Mouse (Mus musculus) MEL (cell line): ENCODE measurements around the gene Pex11a. TPM values are rescaled to one million over a fixed set of nuclear protein-coding genes. Genes with fewer than 3 reads are reported as not detected.

Source experiments
- DNase-seq: peaks from one replicate; pipeline ENCODE4 v3.0.0; 2011; ENCODE audit warnings: low read depth, low spot score
- H3K27ac ChIP-seq: 2 replicates; pipeline ENCODE4 v1.5.1; 2012; ENCODE audit warnings: low read depth, mild to moderate bottlenecking, control low read depth, low read length, moderate library complexity; ENCODE audit not compliant: control insufficient read depth
- H3K27me3 ChIP-seq, 2 experiments: fragments of 150-350 bp in 1 of 2; sonication (generic) in 1 of 2; 2 replicates each; pipeline ENCODE4 v1.6.1; 2012; ENCODE audit warnings: low read length in 2 of 2, mild to moderate bottlenecking in 2 of 2, improper control_type of control experiment in 1 of 2, moderate library complexity in 1 of 2; ENCODE audit not compliant: insufficient read depth in 2 of 2, control insufficient read depth in 1 of 2
- H3K36me3 ChIP-seq, 2 experiments: 2 replicates each; pipeline ENCODE4 v1.6.1; 2012 to 2014; ENCODE audit warnings: low read length in 2 of 2, improper control_type of control experiment in 1 of 2, inconsistent platforms in 1 of 2, mild to moderate bottlenecking in 1 of 2; ENCODE audit not compliant: insufficient read depth in 2 of 2, control insufficient read depth in 1 of 2
- H3K4me1 ChIP-seq, 2 experiments: fragments of 150-350 bp in 1 of 2; sonication (generic) in 1 of 2; 2 replicates each; pipeline ENCODE4 v1.6.1; 2012; ENCODE audit warnings: low read length in 2 of 2, improper control_type of control experiment in 1 of 2, mild to moderate bottlenecking in 1 of 2; ENCODE audit not compliant: insufficient read depth in 2 of 2, control insufficient read depth in 1 of 2
- H3K4me3 ChIP-seq, 2 experiments: fragments of 150-350 bp in 1 of 2; sonication (generic) in 1 of 2; 2 replicates each; pipeline ENCODE4 v1.5.1; 2012; ENCODE audit warnings: low read depth in 2 of 2, low read length in 2 of 2, mild to moderate bottlenecking in 2 of 2, moderate library complexity in 2 of 2, control low read depth in 1 of 2, improper control_type of control experiment in 1 of 2; ENCODE audit not compliant: control insufficient read depth in 1 of 2, insufficient read depth in 1 of 2
- H3K79me2 ChIP-seq: 2 replicates; pipeline ENCODE4 v1.6.1; 2012; ENCODE audit warnings: mild to moderate bottlenecking, low read length, moderate library complexity; ENCODE audit not compliant: control insufficient read depth, poor library complexity, insufficient read depth
- H3K9ac ChIP-seq: 2 replicates; pipeline ENCODE4 v1.6.1; 2012; ENCODE audit warnings: low read depth, mild to moderate bottlenecking, control low read depth, low read length, moderate library complexity; ENCODE audit not compliant: control insufficient read depth, poor library complexity, severe bottlenecking
- H3K9me3 ChIP-seq: fragments of 150-350 bp; sonication (generic); replicated peaks from 2 replicates; pipeline ENCODE4 v1.6.1; 2012; ENCODE audit warnings: mild to moderate bottlenecking, low read length, improper control_type of control experiment, moderate library complexity; ENCODE audit not compliant: insufficient read depth
- CHD1 ChIP-seq: IDR thresholded peaks from 2 replicates; pipeline ENCODE4 v1.6.1; 2012; ENCODE audit warnings: low read depth, mild to moderate bottlenecking, inconsistent platforms, low read length, improper control_type of control experiment
- CHD2 ChIP-seq: IDR thresholded peaks from 2 replicates; pipeline ENCODE4 v1.6.1; 2011; ENCODE audit warnings: low read length, improper control_type of control experiment
- CTCF ChIP-seq, 3 experiments: IDR thresholded peaks in 2 of 3; conservative IDR thresholded peaks in 1 of 3; 2 replicates each; pipeline ENCODE4 v1.5.1; 2011 to 2012; ENCODE audit warnings: low read length in 3 of 3, low read depth in 2 of 3, mild to moderate bottlenecking in 2 of 3, improper control_type of control experiment in 1 of 3, inconsistent platforms in 1 of 3, mixed read lengths in 1 of 3, moderate library complexity in 1 of 3; ENCODE audit not compliant: control insufficient read depth in 1 of 3, insufficient read depth in 1 of 3, poor library complexity in 1 of 3, severe bottlenecking in 1 of 3
- E2F4 ChIP-seq: IDR thresholded peaks from 2 replicates; pipeline ENCODE4 v1.6.1; 2011; ENCODE audit warnings: low read depth, low read length, improper control_type of control experiment, borderline replicate concordance
- EP300 ChIP-seq, 2 experiments: IDR thresholded peaks; 2 replicates each; pipeline ENCODE4 v1.6.1; 2011; ENCODE audit warnings: improper control_type of control experiment in 2 of 2, low read length in 2 of 2, low read depth in 1 of 2, mild to moderate bottlenecking in 1 of 2
- ETS1 ChIP-seq: IDR thresholded peaks from 2 replicates; pipeline ENCODE4 v1.6.1; 2012; ENCODE audit warnings: low read depth, mild to moderate bottlenecking, inconsistent platforms, low read length, improper control_type of control experiment, moderate library complexity
- GABPA ChIP-seq: IDR thresholded peaks from 2 replicates; pipeline ENCODE4 v1.6.1; 2012; ENCODE audit warnings: low read depth, mild to moderate bottlenecking, inconsistent platforms, low read length, improper control_type of control experiment, moderate library complexity
- GATA1 ChIP-seq: IDR thresholded peaks from 2 replicates; pipeline ENCODE4 v1.6.1; 2011; ENCODE audit warnings: low read depth, low read length, improper control_type of control experiment
- HCFC1 ChIP-seq: IDR thresholded peaks from 2 replicates; pipeline ENCODE4 v1.6.1; 2012; ENCODE audit warnings: low read depth, mild to moderate bottlenecking, inconsistent platforms, low read length, improper control_type of control experiment, moderate library complexity
- JUND ChIP-seq: IDR thresholded peaks from 2 replicates; pipeline ENCODE4 v1.6.1; 2011; ENCODE audit warnings: low read depth, mild to moderate bottlenecking, improper control_type of control experiment, low read length
- KAT2A ChIP-seq: conservative IDR thresholded peaks from 2 replicates; pipeline ENCODE4 v1.6.1; 2012; ENCODE audit warnings: low read depth, low read length, improper control_type of control experiment, inconsistent platforms
- MAFK ChIP-seq: IDR thresholded peaks from 2 replicates; pipeline ENCODE4 v1.6.1; 2011; ENCODE audit warnings: low read depth, mild to moderate bottlenecking, low read length, improper control_type of control experiment, borderline replicate concordance
- MAX ChIP-seq: IDR thresholded peaks from 2 replicates; pipeline ENCODE4 v1.6.1; 2011; ENCODE audit warnings: low read length, improper control_type of control experiment
- MAZ ChIP-seq: IDR thresholded peaks from 2 replicates; pipeline ENCODE4 v1.6.1; 2012; ENCODE audit warnings: low read depth, mild to moderate bottlenecking, inconsistent platforms, low read length, improper control_type of control experiment
- MEF2A ChIP-seq: IDR thresholded peaks from 2 replicates; pipeline ENCODE4 v1.6.1; 2014; ENCODE audit warnings: low read depth, mild to moderate bottlenecking, inconsistent platforms, low read length, improper control_type of control experiment; ENCODE audit not compliant: poor library complexity, insufficient replicate concordance, severe bottlenecking; ENCODE audit errors: extremely low read depth
- MXI1 ChIP-seq: IDR thresholded peaks from 2 replicates; pipeline ENCODE4 v1.6.1; 2011; ENCODE audit warnings: mild to moderate bottlenecking, low read depth, low read length, improper control_type of control experiment
- MYB ChIP-seq: IDR thresholded peaks from 2 replicates; pipeline ENCODE4 v1.6.1; 2011; ENCODE audit warnings: mild to moderate bottlenecking, low read depth, low read length, improper control_type of control experiment
- MYC ChIP-seq: IDR thresholded peaks from 2 replicates; pipeline ENCODE4 v1.6.1; 2011; ENCODE audit warnings: low read depth, mild to moderate bottlenecking, low read length, improper control_type of control experiment, moderate library complexity
- NELFE ChIP-seq: IDR thresholded peaks from 2 replicates; pipeline ENCODE4 v1.6.1; 2011; ENCODE audit warnings: low read depth, low read length, improper control_type of control experiment
- NRF1 ChIP-seq: IDR thresholded peaks from 2 replicates; pipeline ENCODE4 v1.6.1; 2014; ENCODE audit warnings: low read depth, mild to moderate bottlenecking, inconsistent platforms, low read length, improper control_type of control experiment, moderate library complexity; ENCODE audit not compliant: poor library complexity, insufficient read depth, severe bottlenecking
- POLR2A ChIP-seq, 2 experiments: IDR thresholded peaks; 2 replicates each; pipeline ENCODE4 v1.6.1; 2011 to 2012; ENCODE audit warnings: low read length in 2 of 2, mild to moderate bottlenecking in 2 of 2, control low read depth in 1 of 2, improper control_type of control experiment in 1 of 2, low read depth in 1 of 2, moderate library complexity in 1 of 2; ENCODE audit not compliant: control insufficient read depth in 1 of 2, insufficient read depth in 1 of 2, poor library complexity in 1 of 2
- POLR2AphosphoS2 ChIP-seq: IDR thresholded peaks from 2 replicates; pipeline ENCODE4 v1.6.1; 2011; ENCODE audit warnings: low read length, improper control_type of control experiment
- POLR2AphosphoS5 ChIP-seq: IDR thresholded peaks from 2 replicates; pipeline ENCODE4 v1.6.1; 2012; ENCODE audit warnings: low read depth, borderline replicate concordance, mild to moderate bottlenecking, inconsistent platforms, low read length, moderate library complexity, mixed read lengths
- RAD21 ChIP-seq: IDR thresholded peaks from 2 replicates; pipeline ENCODE4 v1.6.1; 2011; ENCODE audit warnings: mild to moderate bottlenecking, low read depth, low read length, improper control_type of control experiment
- RCOR1 ChIP-seq: IDR thresholded peaks from 2 replicates; pipeline ENCODE4 v1.6.1; 2012; ENCODE audit warnings: low read depth, mild to moderate bottlenecking, inconsistent platforms, low read length, improper control_type of control experiment
- SIN3A ChIP-seq: IDR thresholded peaks from 2 replicates; pipeline ENCODE4 v1.6.1; 2012; ENCODE audit warnings: low read length, improper control_type of control experiment, inconsistent platforms
- SMC3 ChIP-seq: IDR thresholded peaks from 2 replicates; pipeline ENCODE4 v1.6.1; 2011; ENCODE audit warnings: low read depth, low read length, improper control_type of control experiment
- TBP ChIP-seq: IDR thresholded peaks from 2 replicates; pipeline ENCODE4 v1.8.0; 2011; ENCODE audit warnings: low read depth, low read length, improper control_type of control experiment
- TCF12 ChIP-seq: IDR thresholded peaks from 2 replicates; pipeline ENCODE4 v1.6.1; 2014; ENCODE audit warnings: low read depth, mild to moderate bottlenecking, inconsistent platforms, low read length, improper control_type of control experiment, moderate library complexity
- UBTF ChIP-seq: IDR thresholded peaks from 2 replicates; pipeline ENCODE4 v1.6.1; 2012; ENCODE audit warnings: low read depth, mild to moderate bottlenecking, inconsistent platforms, low read length, improper control_type of control experiment, moderate library complexity, borderline replicate concordance; ENCODE audit not compliant: insufficient read depth
- USF1 ChIP-seq: IDR thresholded peaks from 2 replicates; pipeline ENCODE4 v1.6.1; 2014; ENCODE audit warnings: low read depth, mild to moderate bottlenecking, inconsistent platforms, low read length, improper control_type of control experiment, moderate library complexity
- USF2 ChIP-seq, 2 experiments: IDR thresholded peaks; 2 replicates each; pipeline ENCODE4 v1.6.1; 2011 to 2012; ENCODE audit warnings: improper control_type of control experiment in 2 of 2, low read length in 2 of 2, borderline replicate concordance in 1 of 2, inconsistent platforms in 1 of 2, low read depth in 1 of 2, mild to moderate bottlenecking in 1 of 2; ENCODE audit not compliant: insufficient read depth in 1 of 2
- ZC3H11A ChIP-seq: IDR thresholded peaks from 2 replicates; pipeline ENCODE4 v1.6.1; 2012; ENCODE audit warnings: low read depth, mild to moderate bottlenecking, inconsistent platforms, low read length, improper control_type of control experiment
- ZMIZ1 ChIP-seq: IDR thresholded peaks from 2 replicates; pipeline ENCODE4 v1.6.1; 2012; ENCODE audit warnings: low read depth, mild to moderate bottlenecking, inconsistent platforms, low read length, improper control_type of control experiment, moderate library complexity
- ZNF384 ChIP-seq: IDR thresholded peaks from 2 replicates; pipeline ENCODE4 v1.6.1; 2012; ENCODE audit warnings: low read depth, mild to moderate bottlenecking, inconsistent platforms, low read length, improper control_type of control experiment
- polyA plus RNA-seq, 2 experiments: library from polyadenylated mRNA; stranded (reverse) in 1 of 2; unstranded in 1 of 2; fragments of >175 nt in 1 of 2; fragments of >200 nt in 1 of 2; gene quantifications; 2 replicates each; pipeline versions ENCODE4 v1.2.1 to v1.2.4; 2012; ENCODE audit warnings: low replicate concordance in 2 of 2, low read depth in 1 of 2; ENCODE audit not compliant: insufficient read length in 2 of 2, insufficient read depth in 1 of 2, missing spikeins in 1 of 2
- total RNA-seq: library from RNA; depleted of rRNA; stranded (reverse); fragments of 300-350 nt; gene quantifications from 2 replicates; pipeline ENCODE4 v1.2.3, GENCODE M21; 2012; rRNA removed

Gene Pex11a
- total RNA-seq (3.4 and 3.9 TPM in 2 replicates), polyA plus RNA-seq (1 to 10 TPM in 1 of 2 experiments, not detected in 1; 8.7 TPM)

- peak within 1 kb of the TSS; percentile 66 to 81 for H3K4me3 ChIP-seq
- H3K9me3 ChIP-seq: no peaks in the 10 kb centered on the region
- peak; percentile 93 for DNase-seq
- H3K27me3 ChIP-seq: no peaks in the 10 kb centered on the region
- H3K27ac ChIP-seq: peak within 1 kb of the TSS; percentile 42
- H3K79me2 ChIP-seq: peaks cover 4% of the 10 kb centered on the region; the same call in 1 of the 2 replicates
- H3K4me1 ChIP-seq: peaks cover 0 to 22% of the 10 kb centered on the region in 2 experiments; a peak in 3 of 4 replicates
- H3K9ac ChIP-seq: peak within 1 kb of the TSS; percentile 75
- H3K36me3 ChIP-seq: peaks cover 0 to 16% of the 10 kb centered on the region in 2 experiments; a peak in 2 of 4 replicates
- TF ChIP-seq MEF2A (no peak), GABPA (no peak), ZMIZ1 (no peak), CHD2 (no peak), POLR2AphosphoS5 (no peak), MAX (peak; percentile 56), RAD21 (no peak), UBTF (no peak), ZC3H11A (no peak), HCFC1 (peak; percentile 82), E2F4 (no peak), NELFE (peak; percentile 51; the same call in 1 of the 2 replicates), EP300 (IDR thresholded peaks at IDR 0.05; ENCODE audit: low read depth in 1 of 2, low read length in 2 of 2) (no peak), NRF1 (no peak), KAT2A (no peak), MYC (no peak), POLR2A (IDR thresholded peaks at IDR 0.05; ENCODE audit: control insufficient read depth in 1 of 2, insufficient read depth in 1 of 2, low read depth in 1 of 2, low read length in 2 of 2, poor library complexity in 1 of 2) (peak; percentile 37 to 59; a peak in 2 of 4 replicates), MAFK (no peak), CTCF (IDR thresholded peaks at IDR 0.05 in 2 of 3, conservative IDR thresholded peaks at IDR 0.05 in 1 of 3; ENCODE audit: control insufficient read depth in 1 of 3, insufficient read depth in 1 of 3, low read depth in 2 of 3, low read length in 3 of 3, poor library complexity in 1 of 3, severe bottlenecking in 1 of 3) (no peak), MXI1 (peak; percentile 83), TCF12 (no peak), ZNF384 (no peak), SMC3 (no peak), USF2 (IDR thresholded peaks at IDR 0.05; ENCODE audit: borderline replicate concordance in 1 of 2, insufficient read depth in 1 of 2, low read depth in 1 of 2, low read length in 2 of 2) (no peak), TBP (no peak), SIN3A (peak; percentile 56; the same call in 1 of the 2 replicates), USF1 (no peak), POLR2AphosphoS2 (0 out of 2 replicates have a peak, but pooled peaks have one; percentile 32), GATA1 (no peak), MYB (no peak), CHD1 (no peak), MAZ (no peak; the same call in 1 of the 2 replicates), JUND (no peak), RCOR1 (no peak), ETS1 (0 out of 2 replicates have a peak, but pooled peaks have one; percentile 5)
Observed at GRCm38 (mm10) chr7:79742659-79743536, at the start of gene Pex11a, which contains the start of gene Wdr93. Gene Pex11a (minus strand): TSS chr7:79743131. Gene Wdr93 (plus strand): TSS chr7:79743163.
